Mouse (Mus musculus): ENCODE results near the gene Atp13a2.

DNA sequence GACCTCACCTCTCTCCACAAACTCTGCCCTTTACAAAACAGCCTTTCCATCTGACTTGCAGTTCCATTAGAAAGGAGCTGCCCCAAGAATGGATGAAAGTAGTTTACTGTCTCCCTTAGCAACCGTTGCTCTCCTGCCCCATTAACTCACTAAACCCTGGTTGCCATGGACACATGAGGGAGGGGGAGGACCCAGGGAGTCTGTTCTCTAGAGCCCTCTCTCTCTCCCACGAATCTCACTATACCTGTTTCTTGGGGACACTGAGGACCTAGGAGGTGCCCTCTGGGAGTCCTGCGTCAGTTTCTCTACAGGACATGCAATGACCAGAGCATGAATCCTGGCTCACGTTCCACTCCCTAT is 62.8 kb downstream of the Atp13a2 start:
- TF ChIP-seq CTCF (IDR thresholded peaks at IDR 0.05; ENCODE audit: low read depth) (no peak), EP300 (IDR thresholded peaks at IDR 0.05; ENCODE audit: low read depth) (no peak)
